ENCODE assay signal across 19 mouse cellular contexts in genomic region chr7:118309733-118310132, GRCm38 (mm10).
"Had no signal": no experiment of that assay in that cellular context is flagged by ENCODE, and none has a peak within 500 bp of the region (broad histone marks: within the 10 kb centered on the region; RNA-seq: fewer than 3 reads in every experiment).

No protein-coding gene starts in this region.

- H3K9me3 ChIP-seq: limb, embryonic 10.5 days; limb, embryonic 13.5 days; liver, embryonic 12.5 days; liver, embryonic 15.5 days; lung, embryonic 15.5 days; megakaryocyte, embryonic 14.5 days; midbrain, embryonic 10.5 days; midbrain, embryonic 13.5 days had no signal

- H3K4me2 ChIP-seq: limb, embryonic 13.5 days; liver, embryonic 12.5 days; liver, embryonic 15.5 days; lung, embryonic 15.5 days; midbrain, embryonic 13.5 days had no signal

- DNase-seq: kidney, adult 2 months; kidney, postnatal 25 days; layer of hippocampus, adult 9-11 months; liver; lung, adult 18-20 months; lung, postnatal 10 days; lung, postnatal 36 days; thymus, postnatal 25 days had no signal

- H3K27me3 ChIP-seq: limb, embryonic 13.5 days; liver, embryonic 12.5 days; liver, embryonic 15.5 days; lung, embryonic 15.5 days; midbrain, embryonic 13.5 days had no signal

- H3K36me3 ChIP-seq: limb, embryonic 10.5 days; limb, embryonic 13.5 days; liver, embryonic 12.5 days; liver, embryonic 15.5 days; lung, embryonic 15.5 days; midbrain, embryonic 10.5 days; midbrain, embryonic 13.5 days had no signal

- ATAC-seq: liver, embryonic 12.5 days; midbrain, embryonic 13.5 days; midbrain, embryonic 16.5 days had no signal

- H3K9ac ChIP-seq: limb, embryonic 13.5 days; liver, embryonic 12.5 days; liver, embryonic 15.5 days; lung, embryonic 15.5 days; midbrain, embryonic 13.5 days had no signal

- H3K4me3 ChIP-seq: layer of hippocampus, adult 2 months; limb, embryonic 10.5 days; limb, embryonic 13.5 days; liver, embryonic 12.5 days; liver, embryonic 15.5 days; lung, embryonic 15.5 days; megakaryocyte, embryonic 14.5 days; midbrain, embryonic 10.5 days; midbrain, embryonic 13.5 days had no signal

- H3K4me1 ChIP-seq: limb, embryonic 13.5 days; liver, embryonic 12.5 days; liver, embryonic 15.5 days; lung, embryonic 15.5 days; midbrain, embryonic 13.5 days had no signal

- H3K27ac ChIP-seq: kidney, postnatal 0 days; layer of hippocampus, adult 2 months; limb, embryonic 10.5 days; limb, embryonic 13.5 days; liver, embryonic 12.5 days; liver, embryonic 15.5 days; lung, embryonic 15.5 days; midbrain, embryonic 10.5 days; midbrain, embryonic 13.5 days had no signal
